Mouse (Mus musculus) spleen, adult 2 months (tissue): Measurements from ENCODE around the gene Gga1. TPM values are rescaled to one million over a fixed set of nuclear protein-coding genes. Genes with fewer than 3 reads are reported as not detected.

Experiments
- DNase-seq, 2 experiments: peaks; one replicate each; pipeline versions ENCODE4 v3.0.0 to v3.0.0-alpha.2; 2012 to 2021; ENCODE audit warnings: low spot score in 2 of 2, low read depth in 1 of 2
- H3K27ac ChIP-seq: fragments of 200-500 bp; 2 replicates; pipeline ENCODE4 v1.5.1; 2012; ENCODE audit warnings: low read length, inconsistent platforms; ENCODE audit not compliant: insufficient read depth
- H3K27me3 ChIP-seq: fragments of 200-500 bp; 2 replicates; pipeline ENCODE4 v1.6.1; 2012; ENCODE audit warnings: mild to moderate bottlenecking, moderate library complexity, low read length, inconsistent platforms; ENCODE audit not compliant: control insufficient read depth, insufficient read depth
- H3K36me3 ChIP-seq: fragments of 200-500 bp; 2 replicates; pipeline ENCODE4 v1.6.1; 2012; ENCODE audit warnings: mild to moderate bottlenecking, low read length, inconsistent platforms; ENCODE audit not compliant: control insufficient read depth, insufficient read depth
- H3K4me1 ChIP-seq: fragments of 200-500 bp; 2 replicates; pipeline ENCODE4 v1.6.1; 2011; ENCODE audit warnings: inconsistent platforms; ENCODE audit not compliant: control insufficient read depth, insufficient read depth, insufficient read length
- H3K4me3 ChIP-seq: fragments of 200-500 bp; 2 replicates; pipeline ENCODE4 v1.5.1; 2011; ENCODE audit warnings: mild to moderate bottlenecking, inconsistent platforms; ENCODE audit not compliant: insufficient read depth, insufficient read length; ENCODE audit errors: extremely low read depth
- CTCF ChIP-seq: fragments of 200-500 bp; IDR thresholded peaks from 2 replicates; pipeline ENCODE4 v1.5.1; 2011; ENCODE audit warnings: mild to moderate bottlenecking, inconsistent platforms; ENCODE audit not compliant: insufficient read depth, insufficient read length, insufficient replicate concordance; ENCODE audit errors: extremely low read depth
- POLR2A ChIP-seq: fragments of 200-500 bp; IDR thresholded peaks from 2 replicates; pipeline ENCODE4 v1.6.1; 2011; ENCODE audit warnings: low read depth, low read length, inconsistent platforms
- WGBS: fragments of 180-500 bp; shearing (Covaris S2); methylation state at CpG from one replicate; pipeline ENCODE4 v1.1.7; 2018; 5-methylcytosine and 5-hydroxymethylcytosine counted together
- polyA plus RNA-seq: library from polyadenylated mRNA; depleted of rRNA; stranded (reverse); fragments of >200 nt; gene quantifications from 2 replicates; pipeline ENCODE4 v1.2.3, GENCODE M21; 2012

Gga1 gene
- polyA plus RNA-seq, 1 experiment: 70.2 TPM

DNA sequence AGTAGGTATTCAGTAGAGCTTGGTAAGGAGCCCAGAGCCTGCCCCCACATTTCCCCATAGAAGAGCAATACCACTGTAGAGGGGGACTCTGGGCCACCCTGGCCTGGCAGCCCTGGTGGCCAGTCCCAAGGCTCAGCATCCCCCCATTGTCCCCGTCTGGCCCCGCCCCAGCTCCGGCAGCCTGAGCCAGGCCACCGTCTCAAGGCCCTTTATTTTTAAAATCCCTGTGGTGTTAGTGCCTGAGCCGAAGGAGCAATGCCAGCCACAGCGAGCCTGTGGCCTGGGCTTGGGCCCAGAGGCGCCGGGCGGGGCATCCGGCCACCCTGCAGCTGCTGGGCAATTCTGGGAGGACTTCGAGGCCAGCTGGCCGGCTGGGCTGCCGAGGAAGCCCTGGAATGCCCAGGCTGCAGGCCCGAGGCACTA is 44.3 kb upstream of the Gga1 start:
- TF ChIP-seq POLR2A (no peak), CTCF (no peak)
- no peak for DNase-seq
- Histone ChIP-seq H3K27me3 (no peaks in the 10 kb centered on the region), H3K36me3 (no peaks in the 10 kb centered on the region), H3K4me1 (peaks cover 10% of the 10 kb centered on the region; the same call in 1 of the 2 replicates), H3K4me3 (no peak overlapping the region), H3K27ac (peak overlapping the region; percentile 34; the same call in 1 of the 2 replicates)
- 78% methylated on average over 14 of the region's 14 CpGs for whole genome bisulfite sequencing

DNA sequence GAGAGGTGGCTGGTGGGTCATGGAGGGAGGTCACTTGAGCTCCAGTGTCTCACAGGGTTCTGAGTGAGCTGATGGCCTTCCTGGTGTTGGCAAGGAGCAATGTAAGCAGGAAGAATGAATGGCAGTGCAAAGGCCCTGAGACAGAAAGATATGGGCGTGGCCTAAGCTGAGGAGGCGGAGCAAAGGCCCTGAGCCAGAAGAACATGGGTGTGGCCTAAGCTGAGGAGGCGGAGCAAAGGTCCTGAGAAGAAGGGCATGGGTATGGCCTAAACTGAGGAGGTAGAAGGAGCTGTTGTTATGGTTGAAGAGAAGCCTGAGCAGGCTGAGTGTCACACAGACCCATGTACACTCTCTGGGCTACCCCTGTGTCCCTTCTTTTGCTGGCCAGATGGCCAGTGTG is 43.4 kb upstream of the Gga1 start:
- TF ChIP-seq CTCF: no peak
- no peak for TF ChIP-seq POLR2A
- Histone ChIP-seq H3K4me1 (peaks cover 7% of the 10 kb centered on the region; the same call in 1 of the 2 replicates), H3K27ac (peak overlapping the region; percentile 38; the same call in 1 of the 2 replicates), H3K4me3 (no peak overlapping the region), H3K27me3 (no peaks in the 10 kb centered on the region), H3K36me3 (no peaks in the 10 kb centered on the region)
- DNase-seq: no peak
- 89% methylated on average over 3 of the region's 3 CpGs for WGBS

DNA sequence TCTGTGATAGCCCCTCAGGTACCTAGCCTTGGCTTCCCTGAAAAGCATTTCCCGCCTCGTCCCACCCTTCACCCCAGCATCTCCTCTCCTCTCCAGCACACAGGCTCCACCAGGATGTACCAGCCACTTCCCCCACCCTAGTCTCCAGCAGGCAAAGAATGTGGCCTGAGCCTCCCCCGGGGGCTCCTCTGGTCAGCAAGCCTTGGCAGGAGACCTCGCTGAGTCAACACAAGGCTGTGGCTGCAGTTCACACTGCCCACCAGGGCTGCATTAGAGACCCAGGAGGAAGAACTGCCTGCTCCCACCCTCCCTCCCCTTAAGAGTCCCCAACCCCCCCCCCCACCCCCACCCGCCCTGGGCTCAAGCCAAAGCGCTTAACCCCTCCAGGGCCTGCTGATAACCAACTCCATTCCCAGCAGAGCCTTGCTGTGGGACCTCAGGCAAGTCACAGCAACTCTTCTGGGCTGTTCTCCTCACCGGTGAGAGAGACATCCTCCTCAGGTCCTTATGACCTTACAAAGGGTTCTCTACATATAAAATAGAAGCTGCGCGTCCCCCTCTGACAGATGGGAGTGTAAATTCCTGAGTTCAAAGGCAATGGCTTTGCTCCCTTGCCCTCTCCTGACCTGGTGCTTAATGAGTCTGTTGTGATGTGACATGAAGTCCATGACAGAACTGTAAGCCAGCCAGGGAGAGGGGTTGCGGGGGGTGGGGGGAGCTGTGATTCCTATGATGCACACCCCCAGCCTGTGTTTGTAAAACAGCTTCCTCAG is 42.6 kb upstream of the Gga1 start:
- no peak for DNase-seq
- no peaks in the 10 kb centered on the region for H3K27me3 ChIP-seq
- H3K36me3 ChIP-seq: no peaks in the 10 kb centered on the region
- no peak overlapping the region for H3K4me3 ChIP-seq
- peaks cover 7% of the 10 kb centered on the region; the same call in 1 of the 2 replicates for H3K4me1 ChIP-seq
- 75% methylated on average over 10 of the region's 10 CpGs for WGBS
- TF ChIP-seq CTCF: no peak
- TF ChIP-seq POLR2A: no peak
- H3K27ac ChIP-seq: peak overlapping the region; percentile 5; the same call in 1 of the 2 replicates

DNA sequence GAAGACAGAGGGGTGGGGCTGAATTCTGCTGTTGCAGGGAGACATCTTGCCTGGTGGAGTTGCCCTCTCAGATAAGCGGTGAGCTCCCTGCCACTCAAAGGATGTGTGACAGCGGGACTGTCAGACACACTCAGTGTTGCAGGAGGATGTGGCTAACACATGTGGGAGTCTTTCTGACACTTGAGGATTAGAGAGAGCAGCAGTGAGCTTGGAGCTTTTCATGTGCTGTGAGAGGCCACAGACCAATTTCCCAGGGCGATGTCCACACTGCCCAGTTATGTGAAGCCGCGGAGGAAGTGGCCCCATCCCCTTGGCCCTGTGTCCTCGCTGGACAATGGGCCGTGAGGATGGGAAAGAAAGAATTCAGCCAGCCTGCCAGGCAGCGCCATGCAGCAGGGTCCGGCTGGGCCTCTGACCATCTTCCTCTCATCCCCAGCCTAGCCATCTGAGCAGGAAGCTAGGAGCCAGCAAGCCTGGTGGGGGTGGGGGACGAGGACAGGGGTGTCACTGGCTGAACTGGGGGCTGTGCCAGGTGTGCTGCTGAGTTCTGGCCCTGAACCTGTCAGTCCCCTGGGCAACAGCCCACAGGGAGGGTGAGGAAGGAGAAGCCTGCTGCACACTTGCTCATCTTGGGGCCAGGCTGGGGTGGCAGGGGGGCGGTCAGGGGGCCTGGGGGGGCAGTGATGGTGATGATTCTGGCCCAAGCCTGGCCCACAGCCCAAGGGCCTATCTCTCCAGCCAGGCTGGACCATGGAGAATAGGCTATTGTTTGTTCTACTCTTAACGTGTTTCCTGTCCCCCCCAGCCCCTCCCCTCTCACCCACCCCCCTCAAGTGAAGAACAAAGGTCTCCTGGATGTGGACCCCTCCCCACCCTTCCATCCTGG is 41.5 kb upstream of the Gga1 start:
- peak in 1 of 2 experiments; percentile 22 for DNase-seq
- 32% methylated on average over 11 of the region's 12 CpGs for WGBS
- Histone ChIP-seq H3K4me3 (no peak overlapping the region), H3K27me3 (no peaks in the 10 kb centered on the region), H3K36me3 (no peaks in the 10 kb centered on the region), H3K4me1 (peaks cover 7% of the 10 kb centered on the region; the same call in 1 of the 2 replicates), H3K27ac (peak overlapping the region; percentile 60)
- no peak for TF ChIP-seq CTCF
- TF ChIP-seq POLR2A: no peak

DNA sequence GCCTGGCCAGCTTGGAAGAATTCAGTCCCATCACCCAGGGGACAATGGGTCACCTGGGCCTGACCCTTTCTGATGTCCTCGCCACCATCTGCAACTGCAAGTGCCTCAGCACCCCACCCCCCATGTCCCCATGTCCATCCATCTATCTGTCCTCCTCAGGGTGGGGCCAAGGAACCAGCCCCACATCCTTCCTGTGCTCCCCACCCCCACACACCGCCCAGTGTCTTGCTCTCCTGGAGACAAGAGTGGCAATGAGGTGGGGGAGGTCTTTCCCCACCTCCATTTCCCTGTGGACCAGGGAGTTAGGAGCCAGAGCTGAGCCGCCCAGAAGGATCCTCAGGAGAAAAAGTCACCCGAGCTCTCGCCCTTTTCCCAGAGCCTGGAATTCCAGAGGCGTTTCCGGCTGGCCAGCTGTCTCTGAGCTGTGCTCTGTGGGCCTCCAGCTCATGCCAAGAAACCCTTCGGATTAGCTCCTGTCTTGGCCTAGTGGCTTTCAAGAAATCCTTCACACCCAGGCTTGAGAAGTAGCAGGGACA is 40.8 kb upstream of the Gga1 start:
- peaks cover 7% of the 10 kb centered on the region; the same call in 1 of the 2 replicates for H3K4me1 ChIP-seq
- peaks cover 1% of the 10 kb centered on the region; the same call in 1 of the 2 replicates for H3K27me3 ChIP-seq
- 77% methylated on average over 8 of the region's 8 CpGs for WGBS
- no peaks in the 10 kb centered on the region for H3K36me3 ChIP-seq
- TF ChIP-seq CTCF: no peak
- no peak for TF ChIP-seq POLR2A
- no peak for DNase-seq
- peak overlapping the region; percentile 10; the same call in 1 of the 2 replicates for H3K27ac ChIP-seq
- H3K4me3 ChIP-seq: no peak overlapping the region

DNA sequence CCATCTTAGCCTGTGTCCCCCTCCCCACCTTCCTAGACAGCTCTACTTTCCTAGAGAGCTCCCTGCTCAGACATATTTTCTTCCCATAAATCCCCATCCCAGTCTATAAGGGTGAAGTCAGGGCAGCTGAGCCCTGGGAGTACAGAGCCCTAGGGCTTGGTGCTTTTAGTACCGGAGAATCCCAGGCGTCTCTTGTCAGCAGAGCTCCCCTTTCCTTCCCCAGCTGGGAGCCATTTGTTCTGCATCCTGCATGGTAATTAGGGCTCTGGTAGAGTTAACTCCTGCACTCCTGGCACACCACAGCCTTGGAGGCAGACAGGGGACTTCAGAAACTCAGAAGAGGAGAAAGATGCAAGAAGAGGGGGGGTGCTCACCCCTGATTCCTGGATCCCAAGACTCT is 37.2 kb upstream of the Gga1 start:
- Histone ChIP-seq H3K4me3 (no peak overlapping the region), H3K27ac (no peak overlapping the region), H3K27me3 (peaks cover 19% of the 10 kb centered on the region), H3K36me3 (no peaks in the 10 kb centered on the region), H3K4me1 (peaks cover 15% of the 10 kb centered on the region)
- TF ChIP-seq POLR2A (no peak), CTCF (no peak)
- 58% methylated on average over 2 of the region's 2 CpGs for WGBS
- no peak for DNase-seq

DNA sequence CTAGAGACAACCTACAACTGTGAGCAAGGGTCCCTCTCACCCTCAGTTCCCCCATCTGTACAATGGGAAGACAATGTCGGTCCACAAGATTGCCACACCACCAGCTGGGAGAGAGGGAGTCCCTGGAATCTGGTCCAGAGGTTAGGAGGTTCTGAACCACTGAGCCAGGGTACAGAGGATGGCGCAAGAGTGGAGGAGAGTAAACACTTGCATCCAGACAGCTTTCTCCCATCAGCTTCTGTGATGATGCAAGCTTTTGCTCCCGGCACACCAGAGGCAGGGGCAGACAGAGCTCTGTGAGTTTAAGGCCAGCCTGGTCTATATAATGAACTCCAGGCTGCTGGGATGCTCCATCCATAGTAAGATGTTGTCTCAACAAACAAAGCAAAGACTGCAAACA is 36.7 kb upstream of the Gga1 start:
- WGBS: 75% methylated on average over 3 of the region's 3 CpGs
- Histone ChIP-seq H3K4me3 (no peak overlapping the region), H3K4me1 (peaks cover 15% of the 10 kb centered on the region), H3K36me3 (no peaks in the 10 kb centered on the region), H3K27me3 (peaks cover 19% of the 10 kb centered on the region), H3K27ac (no peak overlapping the region)
- DNase-seq: no peak
- TF ChIP-seq CTCF (no peak), POLR2A (no peak)
